Mouse (Mus musculus) cortical plate, adult 2 months (tissue): ENCODE data around the gene Tekt2.

Experiments used
- CTCF ChIP-seq: fragments of 200-500 bp; IDR thresholded peaks from 2 replicates; pipeline ENCODE4 v1.5.1; 2011; ENCODE audit warnings: mild to moderate bottlenecking, control low read depth, low read length; ENCODE audit not compliant: insufficient read depth; ENCODE audit errors: extremely low read depth
- POLR2A ChIP-seq: fragments of 200-500 bp; IDR thresholded peaks from 2 replicates; pipeline ENCODE4 v1.6.1; 2011; ENCODE audit warnings: mild to moderate bottlenecking, low read length, control low read depth; ENCODE audit not compliant: insufficient read depth; ENCODE audit errors: extremely low read depth

DNA sequence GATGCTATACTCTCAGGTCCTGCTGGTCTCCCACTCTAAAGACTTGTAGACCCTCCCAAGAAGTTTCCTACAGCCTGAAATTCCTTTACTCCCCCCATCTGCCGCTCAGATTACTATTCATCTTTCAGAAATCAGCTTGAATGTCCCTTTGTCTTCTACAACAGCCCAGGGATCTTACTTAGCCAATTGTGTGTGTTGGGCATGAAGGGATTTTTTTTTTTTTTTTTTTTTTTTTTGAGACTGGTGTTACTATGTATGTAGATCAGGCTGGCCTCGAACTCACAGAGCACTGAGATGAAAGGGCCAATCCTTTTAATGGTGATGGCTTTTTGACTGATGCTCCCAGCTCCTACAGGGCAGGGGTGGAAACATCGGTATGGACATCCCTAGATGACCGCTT lies 29.6 kb downstream of the Tekt2 start:
- TF ChIP-seq CTCF (no peak), POLR2A (no peak)
